Mouse (Mus musculus) ovary, postnatal 36 days (tissue): ENCODE results near the gene Tamm41.

ENCODE experiments used
- DNase-seq: peaks from one replicate; pipeline ENCODE4 v3.0.0; 2022; ENCODE audit warnings: low spot score, mixed read lengths

The Tamm41 gene

GRCm38 (mm10) chr6:115027485-115027992 lies 10.1 kb downstream of the Tamm41 start:
- no peak for DNase-seq

DNA sequence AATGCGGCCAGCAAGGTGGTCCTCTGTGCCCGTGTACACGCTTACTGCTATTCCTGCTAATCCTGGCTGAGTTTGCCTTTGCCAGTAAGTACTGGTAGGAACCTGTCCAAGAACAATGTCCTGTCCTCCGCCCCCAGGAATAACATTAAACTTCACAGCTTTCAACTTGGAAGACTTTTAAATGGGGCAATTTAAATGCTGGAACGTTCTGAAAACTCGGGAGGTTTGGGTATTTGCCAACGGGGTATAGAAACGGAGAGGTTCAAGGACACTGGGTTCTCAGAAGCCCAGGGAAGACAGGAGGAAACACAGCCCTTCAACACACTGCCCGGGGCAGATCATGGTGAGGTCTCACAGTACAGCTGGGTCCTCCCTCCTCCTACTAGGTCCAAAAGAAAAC lies 14.8 kb downstream of the Tamm41 start:
- DNase-seq: no peak

GRCm38 (mm10) chr6:115015461-115015860 lies 22.2 kb downstream of the Tamm41 start:
- no peak for DNase-seq

DNA sequence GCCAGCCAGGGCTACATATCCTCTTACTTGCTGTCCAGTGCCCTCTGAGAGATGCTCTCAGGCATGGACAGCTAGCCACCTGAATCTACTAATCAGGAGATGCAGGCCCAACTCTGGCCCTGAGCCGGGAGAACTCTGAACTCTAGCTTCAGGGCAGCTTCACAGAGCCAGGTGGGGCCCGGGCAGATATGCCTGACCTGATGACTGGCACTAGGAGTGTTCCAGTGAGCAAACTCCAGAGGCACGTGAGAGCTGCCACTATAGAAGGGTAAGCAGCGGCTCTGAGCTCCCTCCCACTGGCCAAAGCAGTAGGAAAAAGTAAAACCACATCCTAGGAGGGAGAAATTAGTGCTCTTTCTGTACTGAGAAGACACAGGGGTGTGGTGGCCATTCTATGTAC lies 24.1 kb downstream of the Tamm41 start:
- DNase-seq: no peak

- DNase-seq: no peak
Measured at GRCm38 (mm10) chr6:115011792-115012191, 25.9 kb downstream of the Tamm41 start.

- DNase-seq: no peak
Measured at GRCm38 (mm10) chr6:115010815-115011214, 26.9 kb downstream of the Tamm41 start.

DNA sequence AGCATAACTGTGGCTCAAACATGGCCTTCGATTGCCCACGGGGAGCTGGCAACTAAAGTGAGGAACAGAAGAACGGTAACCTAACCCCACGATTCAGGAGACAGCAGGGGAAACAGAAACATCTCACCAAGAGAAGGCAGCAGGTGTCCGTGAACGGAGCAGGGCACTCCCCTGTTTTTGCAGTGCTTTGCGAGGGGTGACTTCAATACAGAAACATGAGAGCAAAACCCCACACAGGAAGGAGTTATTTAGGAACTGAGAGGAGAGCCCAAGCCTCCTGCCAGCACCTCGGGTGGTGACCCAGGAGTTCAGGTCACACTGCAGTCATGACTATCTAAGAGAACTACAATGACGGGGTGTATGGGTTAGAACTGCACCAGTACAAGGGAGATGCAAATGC lies 27.4 kb downstream of the Tamm41 start:
- DNase-seq: no peak

GRCm38 (mm10) chr6:115007728-115008127 lies 29.9 kb downstream of the Tamm41 start:
- peak; percentile 74 for DNase-seq

DNA sequence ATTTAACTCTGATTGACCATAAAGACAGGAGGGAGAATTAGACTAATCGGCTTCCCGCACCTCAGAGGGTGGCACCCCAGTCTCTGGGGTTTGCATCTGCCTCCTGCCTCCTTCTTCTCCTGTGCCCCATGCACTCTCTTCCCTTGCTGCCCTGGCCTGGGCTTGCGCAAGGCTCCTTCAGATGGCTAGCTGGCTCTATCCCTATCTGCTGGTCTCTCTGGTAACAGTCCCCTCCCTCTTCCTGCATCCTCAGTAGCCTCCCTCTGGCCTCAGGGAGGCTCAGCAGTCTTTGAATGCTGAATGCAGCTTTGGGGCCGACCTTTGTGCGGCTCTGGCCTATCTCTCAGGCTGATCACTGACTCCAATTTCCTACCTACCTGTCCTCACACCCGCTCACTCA lies 30.7 kb downstream of the Tamm41 start:
- no peak for DNase-seq

- DNase-seq: no peak
Measured at GRCm38 (mm10) chr6:115006065-115006464, 31.6 kb downstream of the Tamm41 start.

- no peak for DNase-seq
Measured at GRCm38 (mm10) chr6:115005351-115005890, 32.3 kb downstream of the Tamm41 start.

DNA sequence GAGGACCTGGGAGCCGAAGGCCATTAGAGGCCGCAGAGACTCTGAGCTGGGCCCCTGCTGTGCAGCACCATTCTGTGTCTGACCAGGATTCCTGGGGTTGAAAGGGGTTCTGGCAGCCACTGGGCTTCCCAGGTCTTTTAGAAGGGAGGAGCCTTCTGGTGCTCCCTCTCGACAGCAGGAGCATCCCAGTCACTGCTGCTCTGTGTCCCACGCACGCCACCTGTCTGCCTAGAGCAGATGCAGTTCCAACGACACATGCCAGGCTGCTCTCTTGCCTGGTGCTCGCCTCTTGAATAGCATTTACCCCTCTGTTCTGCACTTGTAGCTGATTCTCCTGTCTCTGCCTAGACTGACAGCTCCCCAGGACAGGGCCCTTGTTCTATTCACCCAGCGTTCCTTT lies 33.0 kb downstream of the Tamm41 start:
- no peak for DNase-seq

GRCm38 (mm10) chr6:114998374-114999031 lies 39.2 kb downstream of the Tamm41 start:
- DNase-seq: no peak

- DNase-seq: no peak
Measured at GRCm38 (mm10) chr6:114997471-114997870, 40.2 kb downstream of the Tamm41 start.

- DNase-seq: no peak
Measured at GRCm38 (mm10) chr6:114996910-114997309, 40.8 kb downstream of the Tamm41 start.

DNA sequence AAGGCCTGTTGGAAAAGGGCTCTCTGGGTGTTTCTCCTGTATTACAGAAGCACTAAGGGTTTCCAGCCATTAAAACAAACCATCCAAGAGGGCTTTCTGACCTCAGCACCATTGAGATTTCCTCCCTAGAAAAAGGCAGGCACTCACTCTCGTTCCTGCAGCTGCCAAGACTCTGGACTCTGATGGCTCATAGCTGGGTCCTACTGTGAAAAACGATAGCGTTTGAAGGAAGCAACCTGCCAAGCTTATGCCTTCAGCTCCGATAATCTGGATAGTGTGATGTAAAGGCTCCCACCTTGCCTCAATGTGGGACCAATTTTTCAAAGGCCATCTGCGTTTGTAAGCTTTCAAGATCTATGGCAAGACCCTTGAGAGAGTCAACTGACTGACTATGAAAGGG lies 43.6 kb downstream of the Tamm41 start:
- DNase-seq: no peak

GRCm38 (mm10) chr6:114993659-114994058 lies 44.0 kb downstream of the Tamm41 start:
- DNase-seq: no peak

DNA sequence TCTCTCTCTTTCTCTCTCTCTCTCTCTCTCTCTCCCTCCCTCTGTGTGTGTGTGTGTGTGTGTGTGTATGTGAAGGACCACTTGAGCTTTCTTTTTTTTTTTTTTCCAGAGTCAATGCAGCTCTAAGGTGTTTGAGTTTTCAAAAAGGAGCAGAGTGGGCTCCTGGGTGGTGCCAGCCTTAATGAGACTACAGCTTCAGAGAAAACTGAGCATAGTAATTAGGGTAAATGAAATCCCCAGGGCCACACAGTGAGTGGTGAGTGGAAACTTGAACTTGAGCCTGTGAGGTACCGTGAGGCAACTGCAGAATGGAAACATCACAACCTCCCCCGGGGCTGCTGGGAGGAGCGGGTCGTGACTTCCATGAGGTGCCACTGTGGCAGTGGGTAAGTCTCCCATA lies 45.8 kb downstream of the Tamm41 start:
- no peak for DNase-seq

- no peak for DNase-seq
Measured at GRCm38 (mm10) chr6:114988619-114988980, 49.1 kb downstream of the Tamm41 start.

- DNase-seq: no peak
Measured at GRCm38 (mm10) chr6:114987966-114988618, 49.6 kb downstream of the Tamm41 start.

DNA sequence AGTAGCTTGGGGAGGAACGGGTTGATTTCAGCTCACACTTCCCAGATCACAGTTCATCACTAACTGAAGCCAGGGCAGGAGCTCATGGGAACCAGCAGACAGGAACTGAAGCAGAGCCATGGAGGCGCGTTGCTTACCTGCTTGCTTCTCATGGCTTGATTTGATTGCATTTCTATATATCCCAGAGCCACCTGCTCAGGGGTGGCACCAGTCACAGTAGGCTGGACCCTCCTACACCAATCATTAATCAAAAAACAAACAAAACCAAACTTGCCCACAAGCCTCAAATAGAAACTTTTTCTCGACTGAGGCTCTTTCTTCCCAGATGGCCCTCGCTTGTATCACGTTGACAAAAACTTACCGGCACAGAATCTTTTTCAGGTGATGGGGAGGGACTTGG lies 55.0 kb downstream of the Tamm41 start:
- DNase-seq: no peak

DNA sequence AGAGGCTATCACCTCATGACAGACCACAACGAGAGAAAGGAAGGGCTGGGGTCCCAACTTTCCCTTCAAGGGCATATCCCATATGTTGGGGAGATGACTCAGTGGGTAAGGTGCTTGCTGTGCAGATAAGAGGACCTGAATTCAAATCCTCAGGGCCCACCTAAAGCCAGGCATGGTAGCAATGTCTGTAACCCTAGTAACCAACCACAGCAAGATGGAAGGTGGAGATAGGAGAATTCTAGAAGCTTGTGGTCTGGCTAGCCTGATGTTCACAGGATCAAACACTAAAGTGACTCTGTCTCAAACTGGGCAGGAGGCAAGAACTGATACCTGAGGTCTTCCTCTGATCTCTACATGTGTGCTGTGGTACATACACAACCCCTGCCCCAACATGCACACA lies 58.0 kb downstream of the Tamm41 start:
- no peak for DNase-seq

DNA sequence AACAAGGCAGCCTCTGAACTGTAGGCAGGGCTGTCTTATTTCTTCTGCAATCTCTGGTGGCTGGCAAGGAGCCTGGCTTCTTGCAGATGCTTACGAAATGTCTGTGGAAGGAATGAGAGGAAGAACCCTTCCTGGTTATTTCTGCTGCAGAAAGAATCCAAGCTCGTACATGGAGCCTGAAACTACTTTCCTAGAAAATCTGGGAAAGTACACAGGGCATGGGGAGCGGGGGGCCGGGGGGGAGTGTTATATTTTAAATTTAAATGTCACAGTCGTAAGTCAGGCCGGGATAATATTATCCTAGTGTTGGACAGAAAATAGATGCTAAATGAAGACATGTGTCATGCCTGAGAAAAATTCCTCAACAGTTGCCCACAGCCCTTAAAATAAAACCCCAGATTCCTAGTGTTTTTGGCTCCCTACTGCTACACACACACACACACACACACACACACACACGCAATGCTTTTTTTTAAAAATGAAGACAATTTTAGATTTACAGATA lies 60.7 kb downstream of the Tamm41 start:
- peak; percentile 30 for DNase-seq
